Mouse (Mus musculus) layer of hippocampus, adult 2 months (tissue): ENCODE data around the gene Zfp94. TPM values are rescaled to one million over a fixed set of nuclear protein-coding genes. Genes with fewer than 3 reads are reported as not detected.
"Not testable (repeated sequence)": the region's sequence is repeated elsewhere in the genome, so short reads cannot be mapped to it uniquely, and the experiment has no call there.

ENCODE experiments used
- DNase-seq, 2 experiments: peaks; one replicate each; pipeline ENCODE4 v3.0.0; 2022; ENCODE audit warnings: low spot score in 2 of 2
- H3K27ac ChIP-seq: fragments of 200-600 bp; 2 replicates; pipeline ENCODE4 v1.8.1; 2022
- H3K4me3 ChIP-seq: fragments of 200-600 bp; 2 replicates; pipeline ENCODE4 v1.8.1; 2022; ENCODE audit warnings: mild to moderate bottlenecking
- CTCF ChIP-seq: fragments of 200-600 bp; conservative IDR thresholded peaks from 2 replicates; pipeline ENCODE4 v1.8.1; 2022; ENCODE audit warnings: antibody characterized with exemption, mild to moderate bottlenecking, moderate library complexity
- total RNA-seq, 2 experiments: library from RNA; stranded (reverse); gene quantifications; 2 replicates each; pipeline ENCODE4 v1.2.3; 2021

Zfp94 gene
- total RNA-seq, 2 experiments from 2014 or later = 16.6 to 17.5 TPM

- peak; percentile 60 for TF ChIP-seq CTCF
- no peak overlapping the region for H3K27ac ChIP-seq
- no peak for DNase-seq
- H3K4me3 ChIP-seq = no peak overlapping the region
Measured at GRCm38 (mm10) chr7:24286090-24286489, 30.4 kb downstream of the Zfp94 start.

GRCm38 (mm10) chr7:24280858-24281145 lies 35.7 kb downstream of the Zfp94 start:
- TF ChIP-seq CTCF = no peak
- Histone ChIP-seq H3K4me3 (no peak overlapping the region), H3K27ac (no peak overlapping the region)
- no peak for DNase-seq

GRCm38 (mm10) chr7:24280031-24280857 lies 36.2 kb downstream of the Zfp94 start:
- Histone ChIP-seq H3K4me3 (no peak overlapping the region), H3K27ac (no peak overlapping the region)
- TF ChIP-seq CTCF = no peak
- no peak for DNase-seq

GRCm38 (mm10) chr7:24278771-24279170 lies 37.7 kb downstream of the Zfp94 start:
- DNase-seq, H3K27ac ChIP-seq, H3K4me3 ChIP-seq: not testable (repeated sequence)

- no peak for TF ChIP-seq CTCF
- DNase-seq = no peak
- no peak overlapping the region for H3K4me3 ChIP-seq
- H3K27ac ChIP-seq = no peak overlapping the region
Measured at GRCm38 (mm10) chr7:24274456-24274855, 42.0 kb downstream of the Zfp94 start.

- no peak for DNase-seq
Measured at GRCm38 (mm10) chr7:24271191-24271590, 45.3 kb downstream of the Zfp94 start.

GRCm38 (mm10) chr7:24270288-24270672 lies 46.2 kb downstream of the Zfp94 start, which contains the start of gene Zfp93:
TSS of gene Zfp93 (plus strand) at chr7:24270420.
- no peak for TF ChIP-seq CTCF
- DNase-seq = peak; percentile 82 to 91
- Histone ChIP-seq H3K4me3 (peak within 1 kb of the TSS; percentile 96), H3K27ac (peak within 1 kb of the TSS; percentile 80)

More at GRCm38 (mm10) chr7:24271191-24271590, 45.3 kb downstream of the Zfp94 start:
- Histone ChIP-seq H3K4me3 (no peak overlapping the region), H3K27ac (no peak overlapping the region)
- TF ChIP-seq CTCF = no peak

GRCm38 (mm10) chr7:24269667-24270287 lies 46.7 kb downstream of the Zfp94 start:
- H3K4me3 ChIP-seq = peak overlapping the region; percentile 96
- DNase-seq = no peak
- peak overlapping the region; percentile 80 for H3K27ac ChIP-seq
- no peak for TF ChIP-seq CTCF

GRCm38 (mm10) chr7:24269256-24269655 lies 47.2 kb downstream of the Zfp94 start:
- TF ChIP-seq CTCF = no peak
- H3K4me3 ChIP-seq = no peak overlapping the region; the same call in 1 of the 2 replicates
- DNase-seq = no peak
- H3K27ac ChIP-seq = no peak overlapping the region

- no peak overlapping the region for H3K27ac ChIP-seq
- no peak overlapping the region for H3K4me3 ChIP-seq
- TF ChIP-seq CTCF = no peak; the same call in 1 of the 2 replicates
- no peak for DNase-seq
Measured at GRCm38 (mm10) chr7:24268176-24269155, 48.0 kb downstream of the Zfp94 start.

GRCm38 (mm10) chr7:24260000-24260312 lies 56.5 kb downstream of the Zfp94 start:
- no peak for TF ChIP-seq CTCF
- Histone ChIP-seq H3K4me3 (no peak overlapping the region), H3K27ac (no peak overlapping the region)
- DNase-seq = no peak

GRCm38 (mm10) chr7:24259306-24259999 lies 57.0 kb downstream of the Zfp94 start:
- H3K4me3 ChIP-seq = no peak overlapping the region
- no peak for TF ChIP-seq CTCF
- no peak for DNase-seq
- H3K27ac ChIP-seq = no peak overlapping the region
